Mouse (Mus musculus) hindbrain, embryonic 16.5 days (tissue): ENCODE results near the gene Mrps23. TPM values are rescaled to one million over a fixed set of nuclear protein-coding genes. Genes with fewer than 3 reads are reported as not detected.
"Not testable (repeated sequence)": the region's sequence is repeated elsewhere in the genome, so short reads cannot be mapped to it uniquely, and the experiment has no call there.

ENCODE experiments used
- ATAC-seq: fragments of 200-750 bp; cut with Nextera tagmentation; 2 replicates; pipeline ENCODE4 v1.8.0; 2017; ENCODE audit warnings: moderate TSS enrichment, moderate library complexity
- H3K27ac ChIP-seq: fragments of 300-500 bp; sonication (generic); 2 replicates; pipeline ENCODE4 v1.5.1; 2014; ENCODE audit warnings: low read depth, mild to moderate bottlenecking, control low read depth, low read length, moderate library complexity
- H3K27me3 ChIP-seq: fragments of 300-500 bp; sonication (generic); replicated peaks from 2 replicates; pipeline ENCODE4 v1.6.1; 2014; ENCODE audit warnings: low read length; ENCODE audit not compliant: control insufficient read depth, insufficient read depth
- H3K36me3 ChIP-seq: fragments of 300-500 bp; sonication (generic); 2 replicates; pipeline ENCODE4 v1.6.1; 2014; ENCODE audit warnings: mild to moderate bottlenecking, low read length, moderate library complexity, mixed read lengths; ENCODE audit not compliant: control insufficient read depth, insufficient read depth
- H3K4me1 ChIP-seq: fragments of 300-500 bp; sonication (generic); 2 replicates; pipeline ENCODE4 v1.6.1; 2014; ENCODE audit warnings: low read depth, low read length; ENCODE audit not compliant: control insufficient read depth, insufficient read depth
- H3K4me2 ChIP-seq: fragments of 300-500 bp; sonication (generic); 2 replicates; pipeline ENCODE4 v1.6.1; 2014; ENCODE audit warnings: mild to moderate bottlenecking, low read length, control low read depth, moderate library complexity
- H3K4me3 ChIP-seq: fragments of 300-500 bp; sonication (generic); 2 replicates; pipeline ENCODE4 v1.5.1; 2014; ENCODE audit warnings: mild to moderate bottlenecking, low read length, control low read depth, moderate library complexity
- H3K9ac ChIP-seq: fragments of 300-500 bp; sonication (generic); 2 replicates; pipeline ENCODE4 v1.6.1; 2014; ENCODE audit warnings: low read depth, mild to moderate bottlenecking, control low read depth, low read length, moderate library complexity
- H3K9me3 ChIP-seq: fragments of 300-500 bp; sonication (generic); 2 replicates; pipeline ENCODE4 v1.6.1; 2014; ENCODE audit warnings: mild to moderate bottlenecking, low read length, moderate library complexity; ENCODE audit not compliant: control insufficient read depth
- WGBS: fragments of 180-500 bp; shearing (Covaris S2); extraction: QIAGEN DNeasy Blood & Tissue Kit; methylation state at CpG from one replicate; pipeline ENCODE4 v1.1.7; 2014; 5-methylcytosine and 5-hydroxymethylcytosine counted together
- polyA plus RNA-seq: library from polyadenylated mRNA; unstranded; fragments of >200 nt; fragmentation: Nextera tagmentation; extraction: Ambion mirVana; gene quantifications from 2 replicates; pipeline ENCODE4 v1.2.1, GENCODE M21; 2015

The Mrps23 gene
- polyA plus RNA-seq, 1 experiment from 2014 or later, result 68.8 TPM

DNA sequence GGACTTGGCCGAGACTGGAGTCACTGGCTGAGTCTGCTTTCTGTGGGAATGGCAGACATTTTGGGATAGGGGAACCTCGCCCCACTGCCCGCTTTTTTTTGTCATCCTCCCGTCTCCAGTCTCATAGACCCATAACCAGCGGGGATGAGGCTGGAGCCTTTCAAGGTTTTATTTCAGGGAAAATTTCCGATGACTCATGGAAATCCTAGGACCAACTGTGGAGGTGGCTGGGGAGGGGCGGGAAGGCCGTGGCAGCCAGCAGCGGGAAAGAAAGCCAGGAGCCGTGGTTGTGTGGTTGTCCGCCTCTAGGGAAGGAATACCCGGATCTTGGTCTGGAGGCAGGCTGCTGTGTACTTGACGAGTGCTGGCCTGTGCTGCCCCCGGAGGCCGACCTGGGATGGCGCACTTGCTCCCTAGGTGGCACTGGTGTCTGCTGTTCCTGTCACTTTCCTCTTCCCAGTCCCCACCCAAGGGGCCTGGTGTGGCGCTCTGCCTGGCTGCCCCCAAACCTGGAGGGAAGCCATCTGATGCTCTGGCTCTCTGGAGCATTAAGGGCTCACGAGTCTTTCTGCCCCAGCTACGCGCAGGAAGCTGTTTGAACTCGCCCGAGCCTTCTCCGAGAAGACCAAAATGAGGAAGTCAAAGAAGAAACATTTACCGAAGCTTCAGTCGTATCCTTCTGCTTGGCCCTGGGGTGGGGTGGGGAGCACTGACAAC lies 16.6 kb upstream of the Mrps23 start:
- Histone ChIP-seq H3K4me1 (peaks cover 16% of the 10 kb centered on the region), H3K27me3 (peaks cover 18% of the 10 kb centered on the region), H3K9ac (peak overlapping the region; percentile 49), H3K4me3 (no peak overlapping the region), H3K9me3 (no peaks in the 10 kb centered on the region), H3K27ac (peak overlapping the region; percentile 39; the same call in 1 of the 2 replicates), H3K36me3 (peaks cover 8% of the 10 kb centered on the region; the same call in 1 of the 2 replicates), H3K4me2 (peak overlapping the region; percentile 42)
- WGBS, result 7% methylated on average over 25 of the region's 25 CpGs
- peak; percentile 93 for ATAC-seq

DNA sequence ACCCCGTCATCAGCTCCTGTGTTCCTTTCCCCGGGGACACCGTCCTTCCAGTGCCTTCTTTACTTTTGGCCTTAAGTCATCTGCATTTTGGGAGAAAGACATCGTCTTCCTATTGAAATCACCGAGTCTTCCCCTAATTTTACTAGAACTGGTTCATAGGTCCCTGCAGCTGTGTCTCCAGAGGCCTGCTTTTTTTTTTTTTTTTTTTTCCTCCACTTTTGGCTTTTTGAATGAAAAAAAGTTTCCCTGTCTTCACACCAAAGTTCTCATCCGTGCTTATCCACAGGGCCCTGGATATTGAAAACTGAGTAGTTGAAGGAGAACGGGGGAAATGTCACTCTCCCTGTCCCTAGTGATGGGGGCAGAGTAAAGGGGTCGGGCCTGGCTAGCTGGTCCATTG lies 16.0 kb upstream of the Mrps23 start:
- WGBS, result 57% methylated on average over 8 of the region's 8 CpGs
- H3K4me3 ChIP-seq, result no peak overlapping the region
- H3K9me3 ChIP-seq, result no peaks in the 10 kb centered on the region
- ATAC-seq, result no peak
- peak overlapping the region; percentile 39; the same call in 1 of the 2 replicates for H3K27ac ChIP-seq
- peaks cover 16% of the 10 kb centered on the region for H3K4me1 ChIP-seq
- no peak overlapping the region for H3K9ac ChIP-seq
- peak overlapping the region; percentile 42; the same call in 1 of the 2 replicates for H3K4me2 ChIP-seq
- H3K36me3 ChIP-seq, result peaks cover 7% of the 10 kb centered on the region; the same call in 1 of the 2 replicates
- peaks cover 21% of the 10 kb centered on the region for H3K27me3 ChIP-seq

DNA sequence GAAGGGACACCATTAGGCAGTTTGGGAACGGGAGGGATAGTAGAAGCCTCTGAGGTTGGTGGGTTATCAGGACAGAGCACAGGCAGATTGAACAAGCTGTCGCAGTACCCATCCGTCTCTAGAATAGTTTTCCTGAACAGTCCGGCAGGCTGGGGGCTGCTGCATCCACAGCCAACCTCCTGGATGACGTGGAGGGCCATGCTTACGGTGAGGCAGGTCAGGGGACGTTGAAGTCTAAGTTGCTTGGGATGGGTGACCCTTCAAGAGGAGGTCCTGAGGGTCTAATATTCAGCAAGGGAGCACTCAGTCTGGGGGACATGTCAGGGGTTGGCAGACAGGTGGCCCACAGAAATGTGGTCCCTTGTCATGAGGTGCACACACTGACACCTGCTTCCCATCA lies 15.6 kb upstream of the Mrps23 start:
- Histone ChIP-seq H3K9ac (no peak overlapping the region), H3K9me3 (no peaks in the 10 kb centered on the region), H3K36me3 (peaks cover 4% of the 10 kb centered on the region; the same call in 1 of the 2 replicates), H3K4me1 (peaks cover 16% of the 10 kb centered on the region), H3K4me3 (no peak overlapping the region), H3K4me2 (no peak overlapping the region), H3K27ac (no peak overlapping the region; the same call in 1 of the 2 replicates), H3K27me3 (peaks cover 23% of the 10 kb centered on the region)
- ATAC-seq, result no peak
- WGBS, result 92% methylated on average over 7 of the region's 7 CpGs

DNA sequence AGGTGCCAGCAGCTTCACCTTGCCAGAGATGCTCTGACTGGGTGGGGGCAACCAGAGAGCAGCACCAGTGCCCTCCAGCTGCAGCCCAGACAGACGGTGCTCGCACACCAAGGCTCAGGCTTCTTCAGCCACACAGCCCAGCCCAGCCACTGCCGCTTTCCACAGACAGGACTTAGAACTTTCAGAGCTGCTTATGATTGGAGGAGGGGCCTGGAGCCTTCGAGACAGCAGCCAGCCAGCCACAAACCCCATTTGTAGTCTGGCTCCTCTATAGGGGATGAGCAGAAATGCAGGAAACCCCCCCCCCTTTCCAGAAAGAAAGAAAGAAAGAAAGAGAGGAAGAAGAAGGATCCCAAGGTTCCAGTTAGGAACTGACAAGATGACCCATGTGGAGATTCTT lies 11.6 kb upstream of the Mrps23 start:
- Histone ChIP-seq H3K9ac (no peak overlapping the region), H3K27me3 (peaks cover 30% of the 10 kb centered on the region), H3K9me3 (no peaks in the 10 kb centered on the region), H3K27ac (no peak overlapping the region), H3K4me2 (no peak overlapping the region), H3K4me3 (no peak overlapping the region), H3K4me1 (peaks cover 3% of the 10 kb centered on the region), H3K36me3 (peaks cover 4% of the 10 kb centered on the region; the same call in 1 of the 2 replicates)
- ATAC-seq, result no peak
- WGBS, result 16% methylated on average over 4 of the region's 4 CpGs

DNA sequence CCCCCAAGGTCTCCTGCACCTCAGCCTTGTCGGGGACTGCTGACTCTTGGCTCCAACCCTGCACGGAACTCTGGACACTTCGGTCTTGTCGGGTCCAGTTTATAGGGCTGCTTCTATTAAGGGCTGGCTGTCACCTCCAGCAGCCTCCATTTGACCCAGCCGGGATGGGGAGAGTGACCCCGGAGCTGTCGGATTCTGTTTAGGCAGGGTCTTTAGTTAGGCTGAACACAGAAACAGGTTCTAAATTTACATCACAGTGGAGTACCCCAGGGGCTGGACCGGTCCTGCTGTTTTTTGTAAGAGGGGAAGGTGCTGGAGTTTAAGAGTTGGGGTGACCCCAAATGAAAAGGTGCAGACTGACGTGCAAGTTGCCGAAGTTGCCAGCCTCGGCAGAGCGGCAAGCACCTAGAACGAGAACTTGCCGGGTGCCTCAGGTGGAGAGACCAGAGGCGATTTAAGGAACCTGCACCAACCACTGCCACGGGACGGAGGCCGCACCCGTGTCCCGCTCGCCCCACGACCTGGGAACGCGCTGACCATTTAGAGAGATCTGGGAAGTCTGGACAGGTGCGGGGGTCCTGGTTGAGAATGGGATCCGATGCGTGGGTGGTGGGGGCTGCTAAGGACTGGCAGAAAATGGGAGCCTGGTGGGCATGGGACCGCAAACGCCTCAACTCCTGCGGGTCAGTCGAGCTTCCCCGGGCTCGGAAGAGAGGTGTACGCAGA lies 10.9 kb upstream of the Mrps23 start:
- Histone ChIP-seq H3K4me3 (no peak overlapping the region), H3K9ac (no peak overlapping the region), H3K9me3 (no peaks in the 10 kb centered on the region), H3K27ac (no peak overlapping the region), H3K36me3 (peaks cover 4% of the 10 kb centered on the region; the same call in 1 of the 2 replicates), H3K4me2 (no peak overlapping the region), H3K27me3 (peaks cover 30% of the 10 kb centered on the region), H3K4me1 (no peaks in the 10 kb centered on the region; the same call in 1 of the 2 replicates)
- 11% methylated on average over 34 of the region's 34 CpGs for WGBS
- no peak for ATAC-seq

DNA sequence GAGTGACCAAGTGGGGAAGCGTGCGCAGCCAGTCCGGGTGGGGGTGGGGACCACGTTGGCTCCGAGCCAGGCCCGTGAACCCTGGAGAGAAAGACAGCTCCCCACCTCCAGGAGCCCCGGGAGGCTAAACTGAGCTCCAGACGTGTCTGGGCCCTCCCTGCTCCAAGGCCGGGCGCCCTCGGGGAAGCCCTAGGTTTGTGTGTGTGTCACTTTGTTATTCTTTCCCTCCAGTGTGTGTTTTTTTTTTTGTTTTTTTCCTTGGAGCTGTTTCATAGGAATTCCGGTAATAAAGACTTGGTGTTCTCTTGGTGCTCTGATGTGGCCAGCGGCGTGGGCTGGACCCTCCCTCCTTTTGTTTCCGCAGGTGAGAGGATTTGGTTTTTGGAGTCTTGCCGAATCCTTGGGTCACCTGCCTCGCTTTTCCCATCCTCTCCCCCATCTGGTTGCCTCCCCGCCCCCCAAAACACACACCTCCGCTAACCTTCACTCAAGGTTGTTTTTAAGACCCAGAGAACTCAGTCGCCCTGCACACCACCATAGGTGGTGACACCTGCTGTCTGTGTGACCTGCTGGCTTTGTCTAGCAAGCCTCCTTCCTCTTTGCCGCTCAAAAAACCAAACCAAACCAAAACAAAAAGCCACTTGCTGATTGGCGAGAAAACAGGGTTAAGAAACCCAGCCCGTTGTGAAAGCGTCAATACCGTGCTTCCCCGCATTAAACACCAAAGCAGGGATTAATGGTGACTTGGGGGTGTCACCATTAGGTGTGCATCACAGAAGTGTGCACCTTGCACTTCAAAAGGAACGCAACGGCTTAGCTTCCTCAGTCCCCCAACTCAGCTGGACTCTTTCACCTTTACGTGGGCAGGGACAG lies 10.1 kb upstream of the Mrps23 start:
- Histone ChIP-seq H3K4me2 (no peak overlapping the region), H3K27ac (no peak overlapping the region), H3K9ac (no peak overlapping the region), H3K36me3 (peaks cover 4% of the 10 kb centered on the region; the same call in 1 of the 2 replicates), H3K27me3 (peaks cover 30% of the 10 kb centered on the region), H3K4me3 (no peak overlapping the region), H3K9me3 (no peaks in the 10 kb centered on the region), H3K4me1 (no peaks in the 10 kb centered on the region; the same call in 1 of the 2 replicates)
- ATAC-seq, result no peak
- 25% methylated on average over 28 of the region's 29 CpGs for WGBS

DNA sequence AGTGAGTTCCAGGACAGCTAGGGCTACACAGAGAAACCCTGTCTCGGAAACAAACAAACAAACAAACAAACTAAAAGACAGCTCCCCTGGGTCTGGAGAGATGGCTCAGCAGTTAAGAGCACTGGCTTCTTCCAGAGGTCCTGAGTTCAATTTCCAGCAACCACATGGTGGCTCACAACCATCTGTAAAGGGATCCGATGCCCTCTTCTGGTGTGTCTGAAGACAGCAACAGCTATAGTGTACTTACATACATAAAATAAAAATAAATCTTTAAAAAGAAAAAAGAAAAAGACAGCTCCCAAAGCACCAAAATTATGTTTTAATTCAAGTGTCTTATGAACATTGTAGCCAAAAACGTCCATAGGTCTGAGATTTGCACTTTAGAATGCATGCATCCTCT lies 8.5 kb upstream of the Mrps23 start:
- H3K27me3 ChIP-seq, result peaks cover 27% of the 10 kb centered on the region
- not testable (repeated sequence) for H3K9ac ChIP-seq

DNA sequence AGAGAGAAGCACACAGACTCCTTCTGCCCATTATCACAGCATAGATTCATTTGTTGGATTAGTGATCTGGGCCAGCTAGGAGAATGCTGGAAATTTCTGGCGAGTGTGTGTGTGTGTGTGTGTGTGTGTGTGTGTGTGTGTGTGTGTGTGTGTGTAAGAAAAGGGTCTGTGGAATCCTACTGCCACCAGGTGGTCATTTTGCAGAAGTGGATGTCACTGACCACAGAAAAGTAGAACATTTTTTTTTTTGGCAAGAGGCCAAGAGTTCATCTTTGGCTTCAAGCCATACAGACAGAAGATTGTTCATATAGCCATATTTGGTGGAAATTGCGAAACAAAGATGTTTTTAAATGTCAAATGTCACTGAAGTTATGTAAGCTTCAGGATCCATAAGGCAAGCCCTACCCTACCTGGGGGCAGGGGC lies 7.0 kb upstream of the Mrps23 start:
- no peak overlapping the region for H3K9ac ChIP-seq
- WGBS, result 7% methylated on average over 2 of the region's 2 CpGs
- no peaks in the 10 kb centered on the region for H3K9me3 ChIP-seq
- no peaks in the 10 kb centered on the region; the same call in 1 of the 2 replicates for H3K4me1 ChIP-seq
- ATAC-seq, result peak; percentile 18; the same call in 1 of the 2 replicates
- no peaks in the 10 kb centered on the region for H3K36me3 ChIP-seq
- H3K27me3 ChIP-seq, result peaks cover 14% of the 10 kb centered on the region
- H3K27ac ChIP-seq, result no peak overlapping the region
- H3K4me2 ChIP-seq, result no peak overlapping the region
- no peak overlapping the region for H3K4me3 ChIP-seq

More for the DNA sequence above, 8.5 kb upstream of the Mrps23 start:
- H3K36me3 ChIP-seq, H3K4me3 ChIP-seq, H3K9me3 ChIP-seq, H3K27ac ChIP-seq, H3K4me1 ChIP-seq, ATAC-seq, H3K4me2 ChIP-seq: not testable (repeated sequence)
- 91% methylated on average over 3 of the region's 3 CpGs for WGBS
